Mouse (Mus musculus) heart, embryonic 12.5 days (tissue): ENCODE results near the gene St6galnac3. TPM values are rescaled to one million over a fixed set of nuclear protein-coding genes. Genes with fewer than 3 reads are reported as not detected.

Experiments
- ATAC-seq: fragments of 200-750 bp; cut with Nextera tagmentation; 2 replicates; pipeline ENCODE4 v1.8.0; 2017; ENCODE audit warnings: moderate TSS enrichment, moderate library complexity; ENCODE audit not compliant: insufficient number of reproducible peaks, low FRiP score
- H3K27ac ChIP-seq: fragments of 300-500 bp; sonication (generic); 2 replicates; pipeline ENCODE4 v1.5.1; 2016; ENCODE audit warnings: mild to moderate bottlenecking, moderate library complexity; ENCODE audit not compliant: poor library complexity, severe bottlenecking
- H3K27me3 ChIP-seq: fragments of 300-500 bp; sonication (generic); replicated peaks from 2 replicates; pipeline ENCODE4 v1.6.1; 2016; ENCODE audit warnings: mild to moderate bottlenecking, moderate library complexity
- H3K36me3 ChIP-seq: fragments of 300-500 bp; sonication (generic); 2 replicates; pipeline ENCODE4 v1.6.1; 2016; ENCODE audit warnings: mild to moderate bottlenecking, moderate library complexity
- H3K4me1 ChIP-seq: fragments of 300-500 bp; sonication (generic); replicated peaks from 2 replicates; pipeline ENCODE4 v1.6.1; 2016; ENCODE audit warnings: mild to moderate bottlenecking
- H3K4me2 ChIP-seq: fragments of 300-500 bp; sonication (generic); 2 replicates; pipeline ENCODE4 v1.6.1; 2016; ENCODE audit warnings: mild to moderate bottlenecking, moderate library complexity
- H3K4me3 ChIP-seq: fragments of 300-500 bp; sonication (generic); 2 replicates; pipeline ENCODE4 v1.5.1; 2016; ENCODE audit warnings: mild to moderate bottlenecking
- H3K9ac ChIP-seq: fragments of 300-500 bp; sonication (generic); 2 replicates; pipeline ENCODE4 v1.6.1; 2016; ENCODE audit warnings: mild to moderate bottlenecking, moderate library complexity
- H3K9me3 ChIP-seq: fragments of 300-500 bp; sonication (generic); replicated peaks from 2 replicates; pipeline ENCODE4 v1.6.1; 2016; ENCODE audit warnings: mild to moderate bottlenecking, moderate library complexity
- WGBS: fragments of 180-500 bp; shearing (Covaris S2); methylation state at CpG from one replicate; pipeline ENCODE4 v1.1.7; 2016; 5-methylcytosine and 5-hydroxymethylcytosine counted together
- polyA plus RNA-seq: library from polyadenylated mRNA; unstranded; fragments of >200 nt; fragmentation: Nextera tagmentation; extraction: Ambion mirVana; gene quantifications from 2 replicates; pipeline ENCODE4 v1.2.1, GENCODE M21; 2016

Gene St6galnac3
- polyA plus RNA-seq, 1 experiment from 2014 or later, result 27.0 TPM

DNA sequence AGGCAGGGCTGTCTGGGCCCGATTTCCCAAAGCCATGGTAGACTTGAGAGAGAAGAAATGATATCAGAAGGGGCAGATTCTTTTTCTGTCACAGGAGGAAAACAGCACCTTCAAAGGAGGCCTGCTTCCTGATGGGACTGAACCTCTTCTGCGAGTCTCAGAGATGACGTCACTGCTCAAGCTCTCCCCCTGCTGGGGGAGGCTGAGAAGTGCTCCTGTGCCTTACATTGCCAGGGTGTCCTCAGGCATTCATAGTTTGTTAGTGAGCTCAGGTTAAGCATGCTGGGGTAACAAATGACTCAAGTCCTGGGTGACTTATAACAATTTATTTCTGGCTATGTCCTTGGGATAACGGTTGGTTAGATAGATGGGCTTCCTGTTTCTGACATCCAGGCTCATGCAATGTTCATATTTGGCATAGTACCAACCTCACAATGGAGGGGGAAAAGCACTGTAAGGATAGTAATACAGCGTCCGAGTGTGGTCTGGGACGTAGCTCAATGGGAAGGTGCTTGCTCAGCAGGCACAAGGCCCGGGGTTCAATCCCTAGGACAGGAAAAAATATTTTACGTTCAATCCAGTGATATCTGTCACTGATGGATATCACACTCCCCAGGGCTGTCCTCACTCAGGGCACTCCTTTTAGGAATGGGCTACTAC lies 474.2 kb downstream of the St6galnac3 start:
- peak; percentile 22; the same call in 1 of the 2 replicates for ATAC-seq
- WGBS, result 47% methylated on average over 9 of the region's 9 CpGs

DNA sequence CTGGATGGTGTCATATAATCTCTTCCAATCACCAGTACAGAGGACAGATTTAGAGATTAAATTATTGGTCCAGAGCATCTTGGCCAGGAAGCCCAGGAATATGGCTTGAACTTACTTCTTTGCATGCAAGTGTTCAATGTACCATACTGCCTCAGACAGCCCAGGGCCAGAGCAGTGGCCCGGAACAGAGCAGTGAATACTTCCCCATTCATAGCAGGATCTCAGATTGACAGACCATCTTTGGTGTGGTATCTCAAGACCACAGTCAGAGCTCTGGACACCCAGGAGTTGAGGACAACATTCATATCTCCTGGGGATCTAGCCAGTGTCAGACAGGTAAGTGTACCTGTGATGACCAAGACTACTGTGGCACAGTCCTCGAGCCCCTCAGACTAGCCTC lies 476.1 kb downstream of the St6galnac3 start:
- Histone ChIP-seq H3K4me2 (no peak overlapping the region), H3K9me3 (no peaks in the 10 kb centered on the region), H3K27me3 (no peaks in the 10 kb centered on the region), H3K9ac (no peak overlapping the region), H3K4me1 (no peaks in the 10 kb centered on the region), H3K36me3 (no peaks in the 10 kb centered on the region), H3K27ac (no peak overlapping the region), H3K4me3 (no peak overlapping the region)
- no peak for ATAC-seq
- WGBS, result 85% methylated on average over 2 of the region's 2 CpGs

More for the DNA sequence above, 474.2 kb downstream of the St6galnac3 start:
- Histone ChIP-seq H3K4me1 (no peaks in the 10 kb centered on the region), H3K9me3 (no peaks in the 10 kb centered on the region), H3K27me3 (no peaks in the 10 kb centered on the region), H3K36me3 (no peaks in the 10 kb centered on the region), H3K4me3 (no peak overlapping the region), H3K4me2 (no peak overlapping the region), H3K27ac (no peak overlapping the region), H3K9ac (no peak overlapping the region)

DNA sequence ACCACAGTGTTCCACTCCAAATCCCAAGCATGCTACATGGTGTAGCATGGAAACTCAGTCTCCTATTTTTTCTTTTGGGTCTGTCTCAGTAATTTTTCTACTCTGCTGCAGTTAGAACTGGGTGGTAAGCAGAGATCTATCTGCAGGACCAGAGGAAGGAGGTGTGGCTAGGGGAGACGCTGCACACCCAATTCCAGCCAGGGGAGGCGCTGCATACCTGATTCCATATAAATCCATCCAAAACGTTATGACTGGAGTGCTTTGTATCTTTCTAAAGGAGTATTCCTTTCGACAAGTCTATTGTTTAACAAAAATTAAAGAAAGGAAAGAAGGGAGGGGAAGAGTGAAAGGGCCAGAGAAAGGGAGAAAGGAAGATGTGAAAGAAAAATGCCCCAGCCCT lies 476.9 kb downstream of the St6galnac3 start:
- Histone ChIP-seq H3K27me3 (no peaks in the 10 kb centered on the region), H3K9ac (no peak overlapping the region), H3K4me2 (no peak overlapping the region), H3K36me3 (no peaks in the 10 kb centered on the region), H3K27ac (no peak overlapping the region), H3K4me3 (no peak overlapping the region), H3K4me1 (peaks cover under 1% of the 10 kb centered on the region; the same call in 1 of the 2 replicates), H3K9me3 (no peaks in the 10 kb centered on the region)
- ATAC-seq, result no peak
- 34% methylated on average over 4 of the region's 4 CpGs for WGBS

DNA sequence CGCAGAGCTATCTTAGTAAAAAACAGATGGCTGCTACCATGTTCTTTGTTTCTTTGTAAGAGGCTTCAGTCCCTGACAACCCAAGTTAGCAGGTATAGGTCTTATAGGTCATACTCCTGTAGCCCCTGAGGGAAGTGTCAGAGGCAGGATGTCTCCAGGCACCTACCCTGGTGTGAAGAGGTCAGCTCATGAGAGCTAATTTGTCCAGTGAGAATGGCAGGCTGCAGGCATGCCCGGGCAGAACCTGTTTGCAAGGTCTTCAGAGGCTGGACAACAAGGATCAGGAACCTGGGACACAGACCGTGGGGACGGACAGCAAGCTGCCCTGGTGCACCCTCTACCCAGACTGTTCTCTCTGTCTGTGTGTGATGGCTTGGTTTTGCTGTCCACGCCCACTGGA lies 482.4 kb downstream of the St6galnac3 start:
- no peak for ATAC-seq
- Histone ChIP-seq H3K36me3 (no peaks in the 10 kb centered on the region), H3K4me3 (no peak overlapping the region), H3K9me3 (no peaks in the 10 kb centered on the region), H3K27ac (no peak overlapping the region), H3K27me3 (no peaks in the 10 kb centered on the region), H3K9ac (no peak overlapping the region), H3K4me1 (peaks cover 35% of the 10 kb centered on the region), H3K4me2 (no peak overlapping the region)
- WGBS, result 53% methylated on average over 5 of the region's 5 CpGs

DNA sequence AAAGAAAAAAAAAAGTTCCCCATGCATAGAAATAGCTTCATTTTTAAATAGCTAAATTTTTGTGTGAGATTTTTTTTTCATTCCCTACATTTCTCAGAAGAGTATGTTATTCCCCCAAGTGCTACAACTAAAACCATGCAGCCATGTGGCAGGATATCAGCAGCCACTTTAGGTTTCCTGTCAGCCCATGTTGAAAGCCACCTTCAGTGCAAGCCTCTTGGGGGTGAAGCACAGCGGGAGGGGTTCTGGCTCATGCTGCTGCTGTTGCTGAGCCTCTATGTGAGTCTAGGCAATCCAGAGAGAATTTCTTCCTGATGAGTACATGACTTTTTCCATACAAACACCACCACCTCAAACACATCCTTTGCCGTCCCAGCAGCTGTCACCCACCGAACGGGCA lies 483.8 kb downstream of the St6galnac3 start:
- 31% methylated on average over 4 of the region's 4 CpGs for WGBS
- no peak for ATAC-seq
- no peak overlapping the region for H3K9ac ChIP-seq
- H3K27ac ChIP-seq, result peak overlapping the region; percentile 37; the same call in 1 of the 2 replicates
- H3K4me1 ChIP-seq, result peaks cover 35% of the 10 kb centered on the region
- H3K36me3 ChIP-seq, result no peaks in the 10 kb centered on the region
- H3K9me3 ChIP-seq, result no peaks in the 10 kb centered on the region
- no peak overlapping the region for H3K4me2 ChIP-seq
- no peaks in the 10 kb centered on the region for H3K27me3 ChIP-seq
- H3K4me3 ChIP-seq, result no peak overlapping the region

DNA sequence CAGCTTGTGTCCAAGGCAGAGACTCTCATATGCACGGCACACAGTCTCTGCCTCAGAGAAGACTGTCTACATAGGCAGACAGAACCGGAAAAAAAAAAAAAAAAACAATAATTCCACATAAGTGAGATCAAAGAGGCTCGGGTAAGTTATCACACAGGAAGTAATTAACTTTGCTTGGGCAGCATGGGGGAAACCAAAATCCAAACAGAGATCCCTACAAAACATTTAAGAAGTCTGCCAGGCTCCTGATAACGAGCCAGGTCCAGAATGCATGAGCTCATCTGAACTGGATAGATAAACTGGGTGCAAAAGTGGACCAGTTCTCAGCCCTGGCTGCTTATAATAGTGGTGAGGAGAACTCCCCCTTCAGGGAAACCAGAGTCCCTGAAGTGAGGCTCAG lies 484.6 kb downstream of the St6galnac3 start:
- Histone ChIP-seq H3K27ac (peak overlapping the region; percentile 41; the same call in 1 of the 2 replicates), H3K27me3 (no peaks in the 10 kb centered on the region), H3K36me3 (no peaks in the 10 kb centered on the region), H3K4me2 (no peak overlapping the region), H3K9ac (no peak overlapping the region), H3K4me1 (peaks cover 35% of the 10 kb centered on the region), H3K4me3 (no peak overlapping the region), H3K9me3 (no peaks in the 10 kb centered on the region)
- peak; percentile 66; the same call in 1 of the 2 replicates for ATAC-seq
- 15% methylated on average over 4 of the region's 4 CpGs for WGBS

DNA sequence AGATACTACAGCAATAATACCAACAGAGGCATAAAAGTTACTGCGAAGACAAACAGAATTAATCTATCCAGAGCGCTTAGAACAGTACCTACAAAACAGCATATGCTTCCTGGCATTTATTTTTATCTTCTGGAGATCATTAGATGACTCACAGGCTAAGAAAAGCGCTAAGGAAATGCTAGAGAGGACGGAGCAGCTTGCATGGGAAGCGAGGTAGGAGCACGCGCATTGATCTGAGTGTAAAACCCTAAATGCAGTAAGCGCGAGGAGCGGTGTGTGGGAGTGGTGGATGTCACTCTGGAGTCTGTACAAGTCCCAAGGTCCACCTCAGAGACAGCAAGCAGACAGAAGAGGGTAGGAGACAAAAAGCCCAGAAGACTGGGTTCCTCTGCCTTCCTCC lies 486.6 kb downstream of the St6galnac3 start:
- Histone ChIP-seq H3K4me1 (peaks cover 35% of the 10 kb centered on the region), H3K4me3 (no peak overlapping the region), H3K4me2 (no peak overlapping the region), H3K9ac (no peak overlapping the region), H3K27me3 (no peaks in the 10 kb centered on the region), H3K9me3 (no peaks in the 10 kb centered on the region), H3K27ac (no peak overlapping the region), H3K36me3 (no peaks in the 10 kb centered on the region)
- 81% methylated on average over 10 of the region's 10 CpGs for WGBS
- ATAC-seq, result no peak

DNA sequence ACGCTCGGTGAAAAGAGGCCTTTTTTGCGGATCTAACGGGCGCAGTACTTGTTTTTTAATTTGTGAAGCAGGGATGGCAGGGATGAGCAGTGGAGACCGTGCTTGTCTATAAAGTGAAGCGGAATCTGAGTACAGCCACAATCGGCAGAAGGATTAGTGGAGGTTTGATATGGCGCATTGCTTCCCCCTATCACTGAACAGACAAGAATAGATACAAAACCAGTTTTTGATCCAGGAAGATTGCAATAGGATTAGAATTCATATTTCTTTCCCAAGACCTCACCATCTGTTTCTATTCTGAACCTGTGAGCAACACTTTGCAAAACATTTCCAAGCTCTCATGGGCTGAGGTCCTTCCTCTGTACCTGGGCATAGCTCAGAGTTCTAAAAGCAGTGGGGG lies 488.7 kb downstream of the St6galnac3 start:
- H3K36me3 ChIP-seq, result no peaks in the 10 kb centered on the region
- no peaks in the 10 kb centered on the region for H3K9me3 ChIP-seq
- peaks cover 19% of the 10 kb centered on the region for H3K4me1 ChIP-seq
- no peak overlapping the region for H3K4me3 ChIP-seq
- no peak overlapping the region for H3K27ac ChIP-seq
- no peak overlapping the region for H3K9ac ChIP-seq
- no peak overlapping the region for H3K4me2 ChIP-seq
- ATAC-seq, result no peak
- 91% methylated on average over 9 of the region's 9 CpGs for WGBS
- no peaks in the 10 kb centered on the region for H3K27me3 ChIP-seq

DNA sequence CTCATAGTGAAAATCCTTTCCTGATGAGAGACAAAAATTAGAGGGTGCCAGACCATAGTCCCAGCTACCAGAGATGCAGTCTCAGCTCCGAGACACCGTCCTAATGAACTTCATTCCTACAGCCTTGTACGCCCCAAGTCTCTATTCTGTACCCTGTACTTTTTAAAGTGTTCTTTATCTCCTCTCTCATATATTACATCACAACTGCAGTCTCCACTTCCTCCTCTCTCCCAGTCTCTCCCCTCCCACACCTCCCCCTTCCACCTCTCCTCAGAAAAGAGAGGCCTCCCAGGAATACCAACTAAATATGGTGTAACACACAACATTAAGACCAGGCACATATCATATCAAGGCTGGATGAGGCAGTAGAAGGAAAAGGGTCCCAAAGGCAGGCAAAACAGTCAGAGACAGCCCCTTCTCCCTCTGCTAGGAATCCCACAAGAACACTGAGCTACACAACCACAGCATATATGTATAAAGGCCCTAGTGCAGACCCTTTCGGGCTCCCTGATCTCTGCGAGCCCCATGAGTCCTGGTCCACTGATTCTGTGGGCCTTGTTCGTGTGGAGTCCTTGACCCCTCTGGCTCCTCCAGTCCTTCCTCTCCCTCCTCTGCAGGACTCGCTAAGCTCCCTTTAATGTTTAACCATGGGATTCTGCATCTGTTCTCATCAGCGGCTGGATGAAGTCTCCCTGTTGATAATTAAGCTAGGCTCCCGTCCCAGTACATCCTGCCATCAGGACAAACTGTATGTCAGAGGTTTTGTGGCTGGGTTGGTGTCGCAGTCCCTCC lies 502.2 kb downstream of the St6galnac3 start:
- H3K4me3 ChIP-seq, result no peak overlapping the region
- 83% methylated on average over 10 of the region's 10 CpGs for WGBS
- ATAC-seq, result no peak

DNA sequence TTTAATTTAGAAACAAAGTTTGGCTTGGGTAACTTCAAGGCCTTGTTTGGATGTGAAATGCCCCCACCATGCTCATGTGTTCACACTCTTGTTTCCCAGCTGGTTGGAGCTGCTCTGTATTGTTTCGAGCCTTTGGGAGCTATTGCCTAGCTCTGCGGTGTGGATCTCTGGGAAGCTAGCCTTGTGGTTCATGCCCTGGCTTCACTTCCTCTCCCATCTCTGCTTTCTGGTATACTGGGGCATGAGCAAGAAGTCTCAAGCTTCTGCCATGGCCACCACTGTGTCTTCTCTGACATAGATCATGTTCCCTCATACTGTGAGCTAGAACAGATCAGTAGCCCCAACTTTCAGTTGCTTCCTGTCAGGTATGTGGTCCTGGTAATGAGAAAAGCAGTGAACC lies 505.6 kb downstream of the St6galnac3 start:
- Histone ChIP-seq H3K9me3 (peaks cover 14% of the 10 kb centered on the region), H3K27ac (no peak overlapping the region), H3K4me2 (no peak overlapping the region), H3K4me3 (no peak overlapping the region), H3K4me1 (no peaks in the 10 kb centered on the region), H3K36me3 (no peaks in the 10 kb centered on the region), H3K27me3 (no peaks in the 10 kb centered on the region), H3K9ac (no peak overlapping the region)
- WGBS, result 91% methylated on average over 2 of the region's 2 CpGs
- ATAC-seq, result no peak

More for the DNA sequence above, 502.2 kb downstream of the St6galnac3 start:
- Histone ChIP-seq H3K36me3 (no peaks in the 10 kb centered on the region), H3K27me3 (no peaks in the 10 kb centered on the region), H3K4me1 (no peaks in the 10 kb centered on the region), H3K27ac (no peak overlapping the region), H3K4me2 (no peak overlapping the region), H3K9me3 (no peaks in the 10 kb centered on the region), H3K9ac (no peak overlapping the region)

DNA sequence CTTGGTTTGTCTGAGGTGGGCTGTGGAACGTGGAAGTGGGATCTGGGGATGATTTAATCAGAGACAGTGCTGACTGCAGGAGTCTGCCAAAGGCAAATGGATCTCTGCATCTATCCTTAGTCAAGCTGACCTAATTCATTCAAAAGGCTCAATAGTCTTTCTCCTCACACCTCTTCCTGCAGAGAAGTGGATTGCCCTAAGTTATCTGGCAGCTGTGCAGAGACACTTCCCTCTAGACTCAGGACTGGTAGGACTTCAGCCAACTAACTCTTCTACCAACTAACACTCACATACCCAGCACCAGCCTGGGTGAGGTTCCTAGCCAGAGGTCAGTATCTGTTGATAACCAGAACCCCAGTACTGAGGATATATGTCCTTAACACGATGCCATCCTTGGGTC lies 516.8 kb downstream of the St6galnac3 start:
- ATAC-seq, result no peak
- no peaks in the 10 kb centered on the region for H3K4me1 ChIP-seq
- H3K36me3 ChIP-seq, result no peaks in the 10 kb centered on the region
- no peak overlapping the region for H3K9ac ChIP-seq
- 59% methylated on average over 2 of the region's 2 CpGs for WGBS
- H3K27ac ChIP-seq, result no peak overlapping the region
- no peaks in the 10 kb centered on the region for H3K9me3 ChIP-seq
- no peaks in the 10 kb centered on the region for H3K27me3 ChIP-seq
- no peak overlapping the region for H3K4me2 ChIP-seq
- H3K4me3 ChIP-seq, result no peak overlapping the region
